8 mouse cellular contexts compared by ENCODE assay signal in the genomic region with DNA sequence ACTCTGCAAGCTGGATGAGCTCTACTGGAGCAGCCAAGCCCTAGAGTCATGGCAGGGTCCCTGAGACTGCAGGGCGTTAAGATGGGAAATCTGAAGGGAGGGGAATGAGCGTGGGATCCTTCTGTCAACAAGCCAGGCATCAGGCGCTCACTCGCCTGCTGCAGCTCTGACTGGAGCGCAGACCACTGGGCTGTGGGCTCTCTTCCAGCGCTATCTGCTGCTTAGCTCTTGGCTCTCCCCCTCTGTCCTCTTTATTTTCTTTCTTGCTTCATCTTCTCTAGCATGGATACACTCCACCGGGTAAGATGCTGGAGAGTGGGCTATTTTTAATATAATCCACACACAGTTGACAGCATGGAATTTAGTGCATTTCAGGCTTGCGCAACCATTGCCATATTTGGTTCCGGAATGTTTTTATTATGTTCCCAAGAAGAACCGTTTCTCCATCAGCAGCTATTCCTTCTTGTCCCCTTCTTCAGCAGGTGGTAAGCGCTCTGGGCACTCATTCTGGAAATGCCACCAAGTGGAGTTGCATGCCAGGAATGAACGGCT. TPM values are rescaled to one million over a fixed set of nuclear protein-coding genes. Genes with fewer than 3 reads are reported as not detected.
DNase-seq lines count a peak whose midpoint lies in the region; ATAC-seq lines count a peak whose summit lies in the region.

No protein-coding gene starts in this region.

- H3K27me3 ChIP-seq in midbrain, embryonic 11.5 days (ENCODE audit: control insufficient read depth, insufficient read depth, low read length), result no peaks in the 10 kb centered on the region
- H3K27me3 ChIP-seq in midbrain, embryonic 16.5 days (ENCODE audit: control insufficient read depth, insufficient read depth, low read depth, low read length), result no peaks in the 10 kb centered on the region
- no peaks in the 10 kb centered on the region; the same call in 1 of the 2 replicates for H3K27me3 ChIP-seq in kidney, embryonic 15.5 days

- H3K9me3 ChIP-seq in midbrain, embryonic 11.5 days (ENCODE audit: control insufficient read depth, low read length), result no peaks in the 10 kb centered on the region
- no peaks in the 10 kb centered on the region for H3K9me3 ChIP-seq in midbrain, embryonic 16.5 days (replicated peaks; ENCODE audit: control insufficient read depth, low read length, poor library complexity, severe bottlenecking)
- no peaks in the 10 kb centered on the region for H3K9me3 ChIP-seq in kidney, embryonic 15.5 days (replicated peaks)

- WGBS in midbrain, embryonic 11.5 days, result 69% methylated on average over 12 of the region's 12 CpGs
- WGBS in midbrain, embryonic 16.5 days, result 62% methylated on average over 12 of the region's 12 CpGs
- WGBS in kidney, embryonic 15.5 days, result 35% methylated on average over 12 of the region's 12 CpGs

- H3K36me3 ChIP-seq in midbrain, embryonic 11.5 days (ENCODE audit: control insufficient read depth, insufficient read depth, low read length), result no peaks in the 10 kb centered on the region
- H3K36me3 ChIP-seq in midbrain, embryonic 16.5 days (ENCODE audit: control insufficient read depth, insufficient read depth, low read length), result no peaks in the 10 kb centered on the region
- no peaks in the 10 kb centered on the region for H3K36me3 ChIP-seq in kidney, embryonic 15.5 days

- ATAC-seq in midbrain, embryonic 11.5 days (ENCODE audit: low FRiP score), result 0 out of 2 replicates have a peak, but pooled peaks have one; percentile 14
- ATAC-seq in midbrain, embryonic 16.5 days, result no peak
- ATAC-seq in kidney, embryonic 15.5 days (replicated peaks; ENCODE audit: low FRiP score), result peak; percentile 66
- ATAC-seq in megakaryocyte-erythroid progenitor cell, adult 5-6 weeks (replicated peaks; ENCODE audit: low FRiP score, low TSS enrichment, poor library complexity, severe bottlenecking), result no peak

- no peak overlapping the region for H3K27ac ChIP-seq in midbrain, embryonic 11.5 days (ENCODE audit: low read depth, low read length)
- H3K27ac ChIP-seq in midbrain, embryonic 16.5 days (ENCODE audit: low read length), result no peak overlapping the region
- H3K27ac ChIP-seq in kidney, embryonic 15.5 days, result no peak overlapping the region

- H3K9ac ChIP-seq in midbrain, embryonic 11.5 days (ENCODE audit: low read length), result no peak overlapping the region
- H3K9ac ChIP-seq in midbrain, embryonic 16.5 days (ENCODE audit: low read depth, low read length), result no peak overlapping the region
- H3K9ac ChIP-seq in kidney, embryonic 15.5 days, result no peak overlapping the region

- peak; percentile 78 to 82 for DNase-seq in cerebellum, postnatal 10 days
- DNase-seq in cerebellum, postnatal 4 days (ENCODE audit: low spot score in 2 of 2), result no peak
- DNase-seq in midbrain, embryonic 11.5 days (ENCODE audit: low spot score, missing footprints), result no peak
- peak; percentile 47 for DNase-seq in right cerebral cortex, postnatal 25 days
- DNase-seq in thymus, postnatal 14 days, result no peak

- H3K4me3 ChIP-seq in midbrain, embryonic 11.5 days (ENCODE audit: low read depth, low read length), result no peak overlapping the region
- no peak overlapping the region for H3K4me3 ChIP-seq in midbrain, embryonic 16.5 days (ENCODE audit: low read depth, low read length)
- H3K4me3 ChIP-seq in kidney, embryonic 15.5 days (replicated peaks), result no peak overlapping the region

- no peak overlapping the region for H3K4me2 ChIP-seq in midbrain, embryonic 11.5 days
- no peak overlapping the region for H3K4me2 ChIP-seq in midbrain, embryonic 16.5 days (ENCODE audit: low read length)
- H3K4me2 ChIP-seq in kidney, embryonic 15.5 days, result 0 out of 2 replicates have a peak overlapping the region, but pooled peaks have one; percentile 4

- H3K4me1 ChIP-seq in midbrain, embryonic 11.5 days (ENCODE audit: control insufficient read depth, insufficient read depth, low read length), result peaks cover 10% of the 10 kb centered on the region
- peaks cover 23% of the 10 kb centered on the region for H3K4me1 ChIP-seq in midbrain, embryonic 16.5 days (ENCODE audit: control insufficient read depth, insufficient read depth, low read length)
- H3K4me1 ChIP-seq in kidney, embryonic 15.5 days, result peaks cover 39% of the 10 kb centered on the region

RNA-seq across cellular contexts. Expression of a gene that starts 31.7 kb away (rescaled TPM):
- 9.2 and 9.5 TPM in 2 replicates for polyA plus RNA-seq in midbrain, embryonic 11.5 days (2014; fragmentation: Nextera tagmentation; extraction: Ambion mirVana)
- 16.1 and 17.9 TPM in 2 replicates for polyA plus RNA-seq in midbrain, embryonic 16.5 days (2015; fragmentation: Nextera tagmentation; extraction: Ambion mirVana)
- 15.1 and 16.2 TPM in 2 replicates for polyA plus RNA-seq in kidney, embryonic 15.5 days (2015; fragmentation: Nextera tagmentation; extraction: Ambion mirVana)
- 27.9 and 29.0 TPM in 2 replicates for total RNA-seq in megakaryocyte-erythroid progenitor cell, adult 5-6 weeks (2014; fragmentation: Nextera tagmentation)
- total RNA-seq in megakaryocyte-erythroid progenitor cell, adult 5-6 weeks (2017), result 8.4 and 9.6 TPM in 2 replicates

RNA-seq across cellular contexts. Expression of a gene that starts 58.2 kb away (rescaled TPM):
- 20.5 and 21.9 TPM in 2 replicates for polyA plus RNA-seq in midbrain, embryonic 11.5 days (2014; fragmentation: Nextera tagmentation; extraction: Ambion mirVana)
- polyA plus RNA-seq in midbrain, embryonic 16.5 days (2015; fragmentation: Nextera tagmentation; extraction: Ambion mirVana), result 51.6 and 53.4 TPM in 2 replicates
- polyA plus RNA-seq in kidney, embryonic 15.5 days (2015; fragmentation: Nextera tagmentation; extraction: Ambion mirVana), result 17.7 and 21.3 TPM in 2 replicates
- 16.1 and 21.0 TPM in 2 replicates for total RNA-seq in megakaryocyte-erythroid progenitor cell, adult 5-6 weeks (2014; fragmentation: Nextera tagmentation)
- total RNA-seq in megakaryocyte-erythroid progenitor cell, adult 5-6 weeks (2017), result 8.4 and 9.6 TPM in 2 replicates

Comparison
In these comparisons a context has a peak if more than half of its experiments do, and no peak if none do; other contexts are left out.
1. DNase-seq: peak in cerebellum, postnatal 10 days (2 of 2) and right cerebral cortex, postnatal 25 days (single experiment); none in cerebellum, postnatal 4 days (0 of 2), midbrain, embryonic 11.5 days (single experiment) and thymus, postnatal 14 days (single experiment).
2. ATAC-seq: peak in midbrain, embryonic 11.5 days (single experiment) and kidney, embryonic 15.5 days (single experiment); none in midbrain, embryonic 16.5 days (single experiment) and megakaryocyte-erythroid progenitor cell, adult 5-6 weeks (single experiment).